Mouse (Mus musculus) cortical plate, adult 2 months (tissue): Measurements from ENCODE around the gene Ncs1. TPM values are rescaled to one million over a fixed set of nuclear protein-coding genes. Genes with fewer than 3 reads are reported as not detected.
A peak's percentile ranks its signal among the peaks of the same experiment; 100 is the strongest.

Source experiments
- H3K27ac ChIP-seq: fragments of 200-500 bp; 2 replicates; pipeline ENCODE4 v1.5.1; 2012; ENCODE audit warnings: low read length, control low read depth, inconsistent platforms; ENCODE audit not compliant: insufficient read depth
- H3K4me1 ChIP-seq: fragments of 200-500 bp; 2 replicates; pipeline ENCODE4 v1.6.1; 2011; ENCODE audit warnings: low read length; ENCODE audit not compliant: control insufficient read depth, insufficient read depth
- H3K4me3 ChIP-seq: fragments of 200-500 bp; 2 replicates; pipeline ENCODE4 v1.5.1; 2011; ENCODE audit warnings: mild to moderate bottlenecking, low read length, control low read depth; ENCODE audit not compliant: insufficient read depth
- CTCF ChIP-seq: fragments of 200-500 bp; IDR thresholded peaks from 2 replicates; pipeline ENCODE4 v1.5.1; 2011; ENCODE audit warnings: mild to moderate bottlenecking, control low read depth, low read length; ENCODE audit not compliant: insufficient read depth; ENCODE audit errors: extremely low read depth
- POLR2A ChIP-seq: fragments of 200-500 bp; IDR thresholded peaks from 2 replicates; pipeline ENCODE4 v1.6.1; 2011; ENCODE audit warnings: mild to moderate bottlenecking, low read length, control low read depth; ENCODE audit not compliant: insufficient read depth; ENCODE audit errors: extremely low read depth
- polyA plus RNA-seq: library from polyadenylated mRNA; depleted of rRNA; stranded (reverse); fragments of >200 nt; gene quantifications from 2 replicates; pipeline ENCODE4 v1.2.3, GENCODE M21; 2012; rRNA removed

Ncs1 gene
- polyA plus RNA-seq: 167 and 176 TPM in 2 replicates

GRCm38 (mm10) chr2:31245491-31246141, at the start of gene Ncs1:
Gene Ncs1 (plus strand): TSS chr2:31245823.
- Histone ChIP-seq H3K4me3 (peak within 1 kb of the TSS; percentile 99), H3K4me1 (no peaks in the 10 kb centered on the region), H3K27ac (peak within 1 kb of the TSS; percentile 40)
- TF ChIP-seq CTCF (no peak), POLR2A (no peak)

- Histone ChIP-seq H3K27ac (no peak overlapping the region), H3K4me3 (no peak overlapping the region), H3K4me1 (peaks cover 5% of the 10 kb centered on the region)
- TF ChIP-seq CTCF (no peak), POLR2A (no peak)
Measured at GRCm38 (mm10) chr2:31198621-31199020, 47.0 kb upstream of the Ncs1 start.

- TF ChIP-seq POLR2A (no peak), CTCF (no peak)
- H3K4me3 ChIP-seq: no peak overlapping the region
- no peak overlapping the region for H3K27ac ChIP-seq
- H3K4me1 ChIP-seq: peaks cover 5% of the 10 kb centered on the region
Measured at GRCm38 (mm10) chr2:31200051-31200450, 45.6 kb upstream of the Ncs1 start.

- no peak for TF ChIP-seq POLR2A
- no peak for TF ChIP-seq CTCF
- Histone ChIP-seq H3K4me3 (no peak overlapping the region), H3K27ac (no peak overlapping the region)
Measured at GRCm38 (mm10) chr2:31201851-31202250, 43.8 kb upstream of the Ncs1 start.

GRCm38 (mm10) chr2:31202357-31202756, 43.3 kb upstream of the Ncs1 start:
- H3K4me3 ChIP-seq: no peak overlapping the region
- no peak overlapping the region for H3K27ac ChIP-seq
- peaks cover 6% of the 10 kb centered on the region for H3K4me1 ChIP-seq
- TF ChIP-seq CTCF (no peak), POLR2A (no peak)

More at GRCm38 (mm10) chr2:31201851-31202250, 43.8 kb upstream of the Ncs1 start:
- peaks cover 6% of the 10 kb centered on the region for H3K4me1 ChIP-seq

- H3K4me3 ChIP-seq: no peak overlapping the region
- H3K4me1 ChIP-seq: peaks cover 6% of the 10 kb centered on the region
- H3K27ac ChIP-seq: no peak overlapping the region
- TF ChIP-seq POLR2A (no peak), CTCF (no peak)
Measured at GRCm38 (mm10) chr2:31202956-31203355, 42.7 kb upstream of the Ncs1 start.

GRCm38 (mm10) chr2:31204677-31205076, 40.9 kb upstream of the Ncs1 start:
- no peak overlapping the region for H3K4me3 ChIP-seq
- H3K4me1 ChIP-seq: peaks cover 1% of the 10 kb centered on the region; the same call in 1 of the 2 replicates
- no peak overlapping the region for H3K27ac ChIP-seq
- TF ChIP-seq CTCF (no peak), POLR2A (no peak)

GRCm38 (mm10) chr2:31206211-31206610, 39.4 kb upstream of the Ncs1 start:
- Histone ChIP-seq H3K27ac (no peak overlapping the region), H3K4me1 (peaks cover 3% of the 10 kb centered on the region; the same call in 1 of the 2 replicates), H3K4me3 (no peak overlapping the region)
- TF ChIP-seq POLR2A (no peak), CTCF (no peak)

GRCm38 (mm10) chr2:31206882-31207281, 38.7 kb upstream of the Ncs1 start:
- peaks cover 3% of the 10 kb centered on the region; the same call in 1 of the 2 replicates for H3K4me1 ChIP-seq
- H3K27ac ChIP-seq: no peak overlapping the region
- H3K4me3 ChIP-seq: no peak overlapping the region
- no peak for TF ChIP-seq POLR2A
- no peak for TF ChIP-seq CTCF

GRCm38 (mm10) chr2:31208544-31209142, 37.0 kb upstream of the Ncs1 start:
- H3K27ac ChIP-seq: no peak overlapping the region
- TF ChIP-seq POLR2A: no peak
- no peak for TF ChIP-seq CTCF
- H3K4me3 ChIP-seq: no peak overlapping the region
- H3K4me1 ChIP-seq: peaks cover 3% of the 10 kb centered on the region; the same call in 1 of the 2 replicates
